Mouse (Mus musculus): ENCODE measurements around the gene Aacs.
A peak's percentile ranks its signal among the peaks of the same experiment; 100 is the strongest.

The Aacs gene

GRCm38 (mm10) chr5:125533225-125533900 is 57.7 kb downstream of the Aacs start:
- DNase-seq (ENCODE audit: low spot score in 2 of 2): peak in 1 of 2 experiments; percentile 49

- no peak for DNase-seq (ENCODE audit: low spot score in 2 of 2)
Observed at GRCm38 (mm10) chr5:125534168-125534610, 58.6 kb downstream of the Aacs start.

- DNase-seq (ENCODE audit: low spot score in 2 of 2): peak; percentile 62 to 63
Observed at GRCm38 (mm10) chr5:125534611-125535324, 59.2 kb downstream of the Aacs start.

- no peak for DNase-seq (ENCODE audit: low spot score in 2 of 2)
Observed at GRCm38 (mm10) chr5:125545090-125545489, 69.5 kb downstream of the Aacs start.

GRCm38 (mm10) chr5:125546293-125546692 is 70.7 kb downstream of the Aacs start:
- no peak for DNase-seq (ENCODE audit: low spot score in 2 of 2)

GRCm38 (mm10) chr5:125549750-125550489 is 74.3 kb downstream of the Aacs start:
- DNase-seq (ENCODE audit: low spot score in 2 of 2): no peak

- DNase-seq (ENCODE audit: low spot score in 2 of 2): no peak
Observed at GRCm38 (mm10) chr5:125555732-125556131, 80.1 kb downstream of the Aacs start.

- DNase-seq (ENCODE audit: low spot score in 2 of 2): no peak
Observed at GRCm38 (mm10) chr5:125563492-125563891, 87.9 kb downstream of the Aacs start.

- no peak for DNase-seq (ENCODE audit: low spot score in 2 of 2)
Observed at GRCm38 (mm10) chr5:125565725-125566124, 90.1 kb downstream of the Aacs start.

Data from frontal cortex, postnatal 14 days (tissue).